In the genomic region with DNA sequence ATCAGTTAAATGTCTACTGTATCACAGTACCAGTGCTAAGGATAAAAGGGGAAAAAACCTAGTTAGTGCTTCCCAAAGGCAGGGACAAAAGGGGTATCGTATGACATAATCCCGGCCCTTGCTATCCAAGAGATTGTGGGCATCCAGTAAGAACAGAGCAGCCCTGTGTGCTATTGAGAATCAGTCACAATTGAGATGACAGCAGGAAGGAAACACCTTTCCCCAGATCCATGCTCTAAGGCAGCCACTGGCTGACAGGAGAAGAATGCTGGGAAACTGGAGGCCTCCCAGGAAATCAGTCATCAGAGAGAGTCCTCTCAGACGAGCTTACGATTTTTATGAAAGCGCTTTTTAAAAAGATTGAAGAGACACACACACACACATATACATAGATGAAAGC, we compare ENCODE assay signal across 13 mouse cellular contexts. TPM values are rescaled to one million over a fixed set of nuclear protein-coding genes. Genes with fewer than 3 reads are reported as not detected.
DNase-seq lines count a peak whose midpoint lies in the region; ATAC-seq and TF ChIP-seq lines count a peak whose summit lies in the region.
"Had no signal": no experiment of that assay in that cellular context is flagged by ENCODE, and none has a peak within 500 bp of the region (broad histone marks: within the 10 kb centered on the region; RNA-seq: fewer than 3 reads in every experiment).

No protein-coding gene starts in this region.

- no peaks in the 10 kb centered on the region for H3K9me3 ChIP-seq in forebrain, embryonic 16.5 days (ENCODE audit: control insufficient read depth, low read length)
- H3K9me3 ChIP-seq: hindbrain, embryonic 10.5 days; lung, embryonic 15.5 days had no signal

- peak; percentile 16; the same call in 1 of the 2 replicates for ATAC-seq in forebrain, embryonic 16.5 days
- no peak for ATAC-seq in megakaryocyte progenitor cell, adult 5-6 weeks (replicated peaks; ENCODE audit: poor library complexity)

- 33% methylated on average over 5 of the region's 5 CpGs for WGBS in forebrain, embryonic 16.5 days

- H3K27ac ChIP-seq in layer of hippocampus, adult 2 months, result 0 out of 2 replicates have a peak overlapping the region, but pooled peaks have one; percentile 39
- H3K27ac ChIP-seq in forebrain, embryonic 16.5 days (ENCODE audit: low read length), result no peak overlapping the region
- H3K27ac ChIP-seq: hindbrain, embryonic 10.5 days; lung, embryonic 15.5 days had no signal

- no peak overlapping the region for H3K4me2 ChIP-seq in forebrain, embryonic 16.5 days (ENCODE audit: low read length)
- H3K4me2 ChIP-seq: lung, embryonic 15.5 days had no signal

- no peak overlapping the region for H3K9ac ChIP-seq in forebrain, embryonic 16.5 days (replicated peaks; ENCODE audit: low read depth, low read length)
- H3K9ac ChIP-seq: lung, embryonic 15.5 days had no signal

- H3K27me3 ChIP-seq in forebrain, embryonic 16.5 days (replicated peaks; ENCODE audit: control insufficient read depth, insufficient read depth, low read length), result no peaks in the 10 kb centered on the region
- H3K27me3 ChIP-seq: lung, embryonic 15.5 days had no signal

- no peak overlapping the region for H3K4me3 ChIP-seq in layer of hippocampus, adult 2 months
- H3K4me3 ChIP-seq in forebrain, embryonic 16.5 days (replicated peaks; ENCODE audit: low read length), result no peak overlapping the region
- H3K4me3 ChIP-seq: hindbrain, embryonic 10.5 days; lung, embryonic 15.5 days had no signal

- H3K36me3 ChIP-seq in forebrain, embryonic 16.5 days (ENCODE audit: control insufficient read depth, insufficient read depth), result 0 out of 2 replicates have a peak, but pooled peaks cover 3% of the 10 kb centered on the region
- H3K36me3 ChIP-seq: hindbrain, embryonic 10.5 days had no signal

- no peak for TF ChIP-seq CTCF in layer of hippocampus, adult 2 months (conservative IDR thresholded peaks at IDR 0.05)

- peak; percentile 18 for DNase-seq in embryo, embryonic 11 days
- DNase-seq in embryo, embryonic 10 days (ENCODE audit: low spot score), result no peak
- no peak for DNase-seq in layer of hippocampus, adult 2 months (ENCODE audit: low spot score in 2 of 2)
- no peak for DNase-seq in layer of hippocampus, postnatal 14 days (ENCODE audit: low spot score in 2 of 2)
- DNase-seq in kidney, postnatal 10 days, result peak; percentile 43
- DNase-seq in frontal cortex, postnatal 25 days (ENCODE audit: low spot score in 2 of 2), result no peak
- DNase-seq: cerebellum, adult 9-11 months; gastrocnemius, postnatal 10 days; thymus, adult 18-20 months had no signal

- H3K4me1 ChIP-seq in forebrain, embryonic 16.5 days (replicated peaks; ENCODE audit: control insufficient read depth, insufficient read depth, low read length), result peaks cover 2% of the 10 kb centered on the region; the same call in 1 of the 2 replicates

RNA-seq across cellular contexts. Expression of gene Abca1, which starts 42.6 kb away (rescaled TPM):
- total RNA-seq in layer of hippocampus, adult 2 months (2021), result 10 to 100 TPM; 20.7 to 22.3 TPM
- total RNA-seq in layer of hippocampus, postnatal 14 days (2021), result 10 to 100 TPM; 30.1 to 33.6 TPM
- 8.9 and 11.7 TPM in 2 replicates for polyA plus RNA-seq in forebrain, embryonic 16.5 days (2015; fragmentation: Nextera tagmentation; extraction: Ambion mirVana)
- 1.2 and 1.8 TPM in 2 replicates for total RNA-seq in megakaryocyte progenitor cell, adult 5-6 weeks (2015)
- 1.8 and 1.9 TPM in 2 replicates for total RNA-seq in megakaryocyte progenitor cell, adult 5-6 weeks (2017)

Comparison
In these comparisons a context has a peak if more than half of its experiments do, and no peak if none do; other contexts are left out.
1. DNase-seq: peak in embryo, embryonic 11 days (single experiment) and kidney, postnatal 10 days (single experiment); none in embryo, embryonic 10 days (single experiment), layer of hippocampus, adult 2 months (0 of 2), layer of hippocampus, postnatal 14 days (0 of 2) and frontal cortex, postnatal 25 days (0 of 2).
2. RNA of gene Abca1, which starts 42.6 kb away (total RNA-seq): 30.1 to 33.6 TPM in layer of hippocampus, postnatal 14 days and 20.7 to 22.3 TPM in layer of hippocampus, adult 2 months; 1.2 to 1.9 TPM in megakaryocyte progenitor cell, adult 5-6 weeks; every median in the first group is over 4 times any median in the second.